Mouse (Mus musculus) heart, embryonic 13.5 days (tissue): Measurements from ENCODE around the gene Itm2b. TPM values are rescaled to one million over a fixed set of nuclear protein-coding genes. Genes with fewer than 3 reads are reported as not detected.

Experiments
- ATAC-seq: fragments of 200-750 bp; cut with Nextera tagmentation; 2 replicates; pipeline ENCODE4 v1.8.0; 2017; ENCODE audit warnings: moderate TSS enrichment; ENCODE audit not compliant: insufficient number of reproducible peaks, low FRiP score, low TSS enrichment; ENCODE audit errors: extremely low read depth
- H3K27ac ChIP-seq: fragments of 300-500 bp; sonication (generic); replicated peaks from 2 replicates; pipeline ENCODE4 v1.5.1; 2015; ENCODE audit warnings: moderate library complexity, mild to moderate bottlenecking, inconsistent platforms
- H3K27me3 ChIP-seq: fragments of 300-500 bp; sonication (generic); replicated peaks from 2 replicates; pipeline ENCODE4 v1.6.1; 2015; ENCODE audit warnings: mild to moderate bottlenecking, inconsistent platforms
- H3K36me3 ChIP-seq: fragments of 300-500 bp; sonication (generic); 2 replicates; pipeline ENCODE4 v1.6.1; 2015; ENCODE audit warnings: mild to moderate bottlenecking, inconsistent platforms
- H3K4me1 ChIP-seq: fragments of 300-500 bp; sonication (generic); 2 replicates; pipeline ENCODE4 v1.6.1; 2015; ENCODE audit warnings: inconsistent platforms
- H3K4me2 ChIP-seq: fragments of 300-500 bp; sonication (generic); 2 replicates; pipeline ENCODE4 v1.6.1; 2015; ENCODE audit warnings: inconsistent platforms, mild to moderate bottlenecking, moderate library complexity
- H3K4me3 ChIP-seq: fragments of 300-500 bp; sonication (generic); 2 replicates; pipeline ENCODE4 v1.5.1; 2015; ENCODE audit warnings: moderate library complexity, mild to moderate bottlenecking, inconsistent platforms
- H3K9ac ChIP-seq: fragments of 300-500 bp; sonication (generic); 2 replicates; pipeline ENCODE4 v1.6.1; 2015; ENCODE audit warnings: inconsistent platforms, mild to moderate bottlenecking, moderate library complexity
- H3K9me3 ChIP-seq: fragments of 300-500 bp; sonication (generic); 2 replicates; pipeline ENCODE4 v1.6.1; 2016; ENCODE audit warnings: inconsistent platforms
- WGBS: fragments of 180-500 bp; shearing (Covaris S2); methylation state at CpG from one replicate; pipeline ENCODE4 v1.1.7; 2015; ENCODE audit warnings: mixed read lengths; 5-methylcytosine and 5-hydroxymethylcytosine counted together
- polyA plus RNA-seq: library from polyadenylated mRNA; unstranded; fragments of >200 nt; fragmentation: Nextera tagmentation; extraction: Ambion mirVana; gene quantifications from 2 replicates; pipeline ENCODE4 v1.2.1, GENCODE M21; 2015

The Itm2b gene
- polyA plus RNA-seq, 1 experiment from 2014 or later, result 620 TPM

DNA sequence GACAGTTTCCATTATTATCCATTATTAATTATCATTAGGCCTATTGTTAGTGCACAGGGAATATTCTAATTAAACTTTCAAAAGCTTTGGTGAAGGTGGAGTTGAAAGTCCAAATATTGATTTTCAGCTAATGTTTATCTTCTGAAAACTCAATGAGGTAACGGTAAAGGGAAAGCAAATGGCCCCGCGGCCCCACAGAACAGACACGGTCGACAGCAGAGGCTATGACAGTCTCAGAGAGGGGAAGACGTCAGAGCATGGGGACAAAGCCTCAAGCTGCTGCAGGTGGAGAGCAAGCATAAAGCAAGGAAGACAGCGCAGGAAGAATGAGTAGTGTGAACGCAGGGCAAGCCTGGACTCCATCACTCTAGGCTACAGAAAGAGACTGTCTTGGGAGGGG is 9.2 kb downstream of the Itm2b start:
- Histone ChIP-seq H3K9me3 (no peaks in the 10 kb centered on the region), H3K27me3 (no peaks in the 10 kb centered on the region), H3K27ac (no peak overlapping the region), H3K4me2 (no peak overlapping the region), H3K9ac (no peak overlapping the region), H3K36me3 (peaks cover 61% of the 10 kb centered on the region), H3K4me1 (peaks cover 68% of the 10 kb centered on the region), H3K4me3 (no peak overlapping the region)
- no peak for ATAC-seq
- 74% methylated on average over 8 of the region's 8 CpGs for WGBS

DNA sequence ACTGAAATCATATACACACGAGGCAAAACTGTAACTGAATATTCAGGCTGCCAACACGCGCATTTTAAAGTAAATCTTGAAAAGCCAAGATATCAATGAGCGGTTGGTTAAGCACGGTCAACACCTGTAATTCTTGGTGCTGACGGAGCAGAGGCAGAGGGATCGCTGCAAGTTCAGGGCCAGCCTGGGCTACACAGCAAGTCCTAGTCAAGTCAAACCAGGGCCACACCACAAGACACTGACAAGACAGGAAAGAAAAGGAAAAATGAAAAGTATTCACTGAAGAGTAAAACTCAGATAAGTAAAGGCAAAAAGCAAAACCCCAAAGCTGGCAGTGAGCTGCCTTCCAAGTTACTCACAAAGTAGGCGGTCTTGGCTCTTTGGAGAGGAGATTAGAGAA is 9.6 kb downstream of the Itm2b start:
- H3K36me3 ChIP-seq, result peaks cover 61% of the 10 kb centered on the region
- H3K27ac ChIP-seq, result no peak overlapping the region
- peaks cover 68% of the 10 kb centered on the region for H3K4me1 ChIP-seq
- H3K4me2 ChIP-seq, result no peak overlapping the region
- no peaks in the 10 kb centered on the region for H3K27me3 ChIP-seq
- no peak overlapping the region for H3K9ac ChIP-seq
- 90% methylated on average over 8 of the region's 8 CpGs for WGBS
- no peak for ATAC-seq
- no peak overlapping the region for H3K4me3 ChIP-seq
- H3K9me3 ChIP-seq, result no peaks in the 10 kb centered on the region

DNA sequence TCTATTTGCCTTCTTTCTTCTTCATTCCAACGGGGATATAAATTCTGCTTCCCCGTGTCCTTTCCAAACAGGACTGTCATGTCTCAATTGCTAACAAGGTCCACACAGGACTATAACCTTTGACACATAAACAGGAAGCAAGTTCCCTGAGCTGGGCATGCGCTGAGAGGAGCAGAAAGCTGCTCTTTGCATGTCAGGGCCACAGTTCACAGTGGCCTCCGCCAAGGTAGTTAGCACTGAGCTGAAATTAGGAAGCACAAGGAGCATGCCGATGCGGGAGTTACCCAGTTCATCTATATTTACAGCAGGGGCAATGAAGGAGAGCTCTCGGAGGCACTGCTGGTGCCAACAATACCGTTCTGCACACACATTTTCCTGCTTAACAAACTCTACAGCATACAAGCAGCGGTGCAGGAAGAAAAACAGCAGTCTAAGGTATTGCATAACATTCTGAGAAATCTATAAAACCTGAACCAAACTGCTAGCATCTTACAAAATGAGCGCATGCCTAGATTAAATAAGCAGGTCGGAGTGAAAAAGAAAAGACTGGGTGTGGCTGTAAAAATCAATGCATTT is 10.7 kb downstream of the Itm2b start:
- Histone ChIP-seq H3K9ac (no peak overlapping the region), H3K27me3 (no peaks in the 10 kb centered on the region), H3K36me3 (peaks cover 64% of the 10 kb centered on the region), H3K4me1 (peaks cover 75% of the 10 kb centered on the region), H3K4me2 (no peak overlapping the region), H3K9me3 (no peaks in the 10 kb centered on the region), H3K4me3 (no peak overlapping the region), H3K27ac (no peak overlapping the region)
- ATAC-seq, result no peak
- WGBS, result 65% methylated on average over 11 of the region's 11 CpGs

DNA sequence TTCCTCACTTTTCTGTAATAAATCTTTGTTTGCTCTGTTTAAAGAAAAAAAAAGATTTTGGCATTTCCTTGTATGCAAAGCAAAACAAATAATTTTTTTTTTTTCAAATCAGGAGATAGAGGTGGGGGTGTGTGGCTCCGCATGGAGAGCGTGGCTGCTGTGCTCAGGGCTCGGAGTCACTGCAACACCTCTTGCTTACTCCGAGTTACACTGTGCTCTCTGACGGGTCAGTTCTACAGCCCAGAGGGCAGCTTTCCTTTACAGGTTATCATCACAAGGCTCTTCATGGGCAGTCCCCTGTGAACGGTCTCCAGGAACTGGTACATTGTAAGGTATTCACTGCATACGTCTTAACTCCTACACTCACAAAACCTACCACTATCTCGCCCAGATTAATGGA is 11.5 kb downstream of the Itm2b start:
- H3K27me3 ChIP-seq, result no peaks in the 10 kb centered on the region

DNA sequence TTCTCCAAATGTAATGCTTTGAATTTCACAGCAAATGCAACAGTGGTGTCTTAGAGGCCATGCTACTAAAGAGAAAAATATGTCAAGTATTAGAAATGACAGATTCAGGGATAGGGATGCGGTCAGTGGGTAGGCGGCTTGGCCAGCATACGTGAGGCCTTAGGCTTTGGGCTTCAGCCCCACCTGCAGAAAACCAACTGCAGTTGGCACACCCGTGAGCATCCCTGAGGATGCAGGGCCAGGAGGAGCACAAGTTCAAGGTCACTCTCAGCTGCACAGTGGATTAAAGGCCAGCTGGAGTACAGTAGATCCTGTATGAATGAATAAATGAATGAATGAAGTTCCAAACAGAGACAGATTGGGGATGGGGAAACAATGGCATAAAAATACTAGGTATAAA is 12.1 kb downstream of the Itm2b start:
- WGBS, result 87% methylated on average over 4 of the region's 4 CpGs
- Histone ChIP-seq H3K27me3 (no peaks in the 10 kb centered on the region), H3K4me3 (no peak overlapping the region), H3K9me3 (no peaks in the 10 kb centered on the region), H3K4me2 (no peak overlapping the region), H3K27ac (no peak overlapping the region), H3K9ac (no peak overlapping the region), H3K36me3 (peaks cover 63% of the 10 kb centered on the region), H3K4me1 (peaks cover 74% of the 10 kb centered on the region)
- ATAC-seq, result no peak

More for the DNA sequence above, 11.5 kb downstream of the Itm2b start:
- no peak for ATAC-seq
- WGBS, result 63% methylated on average over 8 of the region's 8 CpGs
- Histone ChIP-seq H3K4me3 (no peak overlapping the region), H3K36me3 (peaks cover 63% of the 10 kb centered on the region), H3K9me3 (no peaks in the 10 kb centered on the region), H3K4me1 (peaks cover 75% of the 10 kb centered on the region), H3K27ac (no peak overlapping the region), H3K4me2 (no peak overlapping the region), H3K9ac (no peak overlapping the region)

DNA sequence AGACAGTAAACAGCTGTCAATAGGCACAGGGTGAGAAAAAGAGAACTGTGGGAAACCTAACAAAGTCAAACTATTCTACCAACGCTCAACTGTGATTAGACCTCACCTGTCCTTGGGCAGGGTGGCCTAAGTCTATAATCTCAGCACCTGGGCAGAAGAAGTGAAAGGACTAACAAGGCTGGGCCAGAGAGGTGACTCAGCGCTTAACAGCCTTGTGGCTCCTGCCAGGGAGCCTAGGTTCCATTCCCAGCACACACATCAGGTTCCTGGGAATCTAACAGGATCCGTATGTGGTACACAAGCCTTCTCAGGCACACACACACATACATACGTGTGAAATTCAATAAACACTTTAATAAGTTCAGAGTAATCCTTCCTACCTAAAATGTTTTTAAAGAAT is 13.5 kb downstream of the Itm2b start:
- Histone ChIP-seq H3K4me3 (no peak overlapping the region), H3K4me2 (no peak overlapping the region), H3K4me1 (peaks cover 61% of the 10 kb centered on the region), H3K27ac (no peak overlapping the region), H3K9me3 (no peaks in the 10 kb centered on the region), H3K27me3 (no peaks in the 10 kb centered on the region), H3K36me3 (peaks cover 64% of the 10 kb centered on the region), H3K9ac (no peak overlapping the region)
- WGBS, result 77% methylated on average over 4 of the region's 4 CpGs
- no peak for ATAC-seq

DNA sequence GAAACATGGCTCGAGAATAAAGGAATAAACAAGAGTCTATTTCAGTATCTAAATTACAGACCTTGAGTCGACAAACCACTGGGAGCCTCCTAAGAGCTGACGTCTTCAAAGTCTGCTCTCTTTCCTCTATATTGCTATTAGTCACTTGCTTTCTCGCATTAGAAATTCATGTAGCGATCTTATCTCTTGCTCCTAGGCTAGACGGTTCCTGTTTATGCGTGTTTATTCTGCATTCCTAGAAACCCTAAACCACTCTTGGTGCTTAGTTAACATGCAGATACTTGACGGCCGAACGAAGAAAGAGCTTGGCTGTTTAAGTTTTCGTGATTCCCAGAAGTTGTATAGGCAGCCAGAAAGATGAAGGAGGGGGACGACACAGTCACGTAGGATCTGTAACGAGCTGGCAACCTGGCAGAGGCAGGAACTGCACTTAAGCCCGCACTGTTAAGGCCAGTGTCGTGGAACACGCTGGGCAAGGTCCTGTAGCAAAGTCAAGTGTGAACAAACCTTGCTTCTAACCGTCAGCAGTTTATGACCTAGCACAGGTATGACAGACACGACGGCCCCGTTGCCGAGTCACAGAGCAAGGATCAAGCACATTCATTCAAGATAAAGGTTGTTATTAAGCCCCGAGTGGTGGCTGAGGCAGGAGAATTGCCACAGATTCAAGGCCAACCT is 14.3 kb downstream of the Itm2b start:
- H3K36me3 ChIP-seq, result peaks cover 71% of the 10 kb centered on the region

DNA sequence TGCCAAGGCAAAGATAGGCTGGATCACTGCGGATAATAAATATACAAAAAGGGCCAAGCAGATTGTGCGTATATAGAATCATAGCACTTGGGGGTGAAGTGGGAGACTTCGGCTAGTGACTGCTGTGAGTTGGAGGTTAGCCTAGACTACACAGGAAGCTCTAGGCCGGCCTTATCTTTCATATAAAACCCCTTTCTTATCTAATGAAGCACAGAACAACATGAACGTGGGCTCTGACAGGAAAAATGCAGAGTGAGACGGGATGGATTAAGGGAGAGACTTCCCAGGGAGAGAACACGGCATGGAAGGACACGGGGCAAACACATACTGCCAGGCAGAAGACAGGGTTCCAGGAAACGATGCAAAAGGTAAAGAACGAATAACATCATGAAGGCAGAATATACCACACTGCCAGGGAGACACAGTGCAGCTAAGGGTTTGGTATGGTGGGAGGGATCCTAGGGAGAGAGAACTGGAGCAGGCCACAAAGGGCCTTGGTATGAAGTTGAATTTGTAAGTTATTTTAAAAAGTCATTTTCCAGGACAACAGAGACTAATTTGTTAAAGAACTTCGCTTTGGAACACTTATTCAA is 14.9 kb downstream of the Itm2b start:
- H3K9ac ChIP-seq, result no peak overlapping the region
- H3K27ac ChIP-seq, result no peak overlapping the region
- no peaks in the 10 kb centered on the region for H3K9me3 ChIP-seq
- peaks cover 50% of the 10 kb centered on the region for H3K4me1 ChIP-seq
- H3K36me3 ChIP-seq, result peaks cover 73% of the 10 kb centered on the region
- no peak for ATAC-seq
- H3K27me3 ChIP-seq, result no peaks in the 10 kb centered on the region
- WGBS, result 58% methylated on average over 11 of the region's 11 CpGs
- no peak overlapping the region for H3K4me3 ChIP-seq
- H3K4me2 ChIP-seq, result no peak overlapping the region

More for the DNA sequence above, 14.3 kb downstream of the Itm2b start:
- ATAC-seq, result no peak
- Histone ChIP-seq H3K27ac (no peak overlapping the region), H3K4me2 (no peak overlapping the region), H3K9me3 (no peaks in the 10 kb centered on the region), H3K4me1 (peaks cover 56% of the 10 kb centered on the region), H3K9ac (no peak overlapping the region), H3K4me3 (no peak overlapping the region), H3K27me3 (no peaks in the 10 kb centered on the region)
- WGBS, result 78% methylated on average over 23 of the region's 23 CpGs

DNA sequence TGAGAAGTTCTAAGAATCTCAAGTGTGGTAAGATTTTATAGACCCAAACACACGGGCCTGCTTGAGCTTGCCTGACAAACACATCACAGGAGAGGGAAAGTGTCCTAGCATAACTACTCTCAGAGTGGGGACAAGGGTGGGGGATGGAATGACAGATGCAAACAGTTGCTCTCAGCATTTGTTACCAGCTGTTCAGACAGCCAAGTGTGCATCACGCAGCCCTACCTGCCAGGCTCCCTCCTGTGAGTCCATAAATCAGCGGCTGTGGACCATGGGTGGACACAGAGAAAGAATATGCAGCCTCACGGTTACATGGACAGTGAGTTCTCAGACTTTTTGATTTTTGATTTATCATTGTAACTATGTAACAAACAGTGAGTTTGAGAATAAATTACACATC is 15.5 kb downstream of the Itm2b start:
- Histone ChIP-seq H3K36me3 (peaks cover 79% of the 10 kb centered on the region), H3K9me3 (no peaks in the 10 kb centered on the region), H3K4me2 (no peak overlapping the region), H3K27ac (no peak overlapping the region), H3K4me1 (peaks cover 45% of the 10 kb centered on the region), H3K4me3 (no peak overlapping the region), H3K9ac (no peak overlapping the region), H3K27me3 (no peaks in the 10 kb centered on the region)
- ATAC-seq, result no peak
- WGBS, result 75% methylated on average over 4 of the region's 4 CpGs

DNA sequence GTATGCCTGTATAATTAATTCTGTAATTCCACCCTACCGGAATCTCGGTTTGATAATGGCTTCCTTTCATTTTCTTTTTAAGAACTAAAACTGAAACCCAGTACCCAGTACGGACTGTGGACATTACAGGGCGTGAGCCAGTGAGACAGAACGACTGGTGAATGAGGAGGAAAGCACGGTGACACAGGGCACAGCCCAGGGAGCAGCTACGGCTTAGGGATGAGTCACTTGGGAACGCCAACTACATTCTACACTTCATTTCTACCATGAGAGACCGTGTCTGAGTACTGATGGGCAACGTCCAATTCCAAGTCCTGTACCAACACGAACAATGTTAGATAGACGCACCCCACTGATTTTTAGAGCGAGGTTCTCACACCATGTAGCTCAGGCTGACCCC is 16.1 kb downstream of the Itm2b start:
- no peak overlapping the region for H3K4me2 ChIP-seq
- no peaks in the 10 kb centered on the region for H3K27me3 ChIP-seq
- no peak overlapping the region for H3K4me3 ChIP-seq
- H3K9me3 ChIP-seq, result no peaks in the 10 kb centered on the region
- H3K27ac ChIP-seq, result no peak overlapping the region
- no peak overlapping the region for H3K9ac ChIP-seq
- H3K36me3 ChIP-seq, result peaks cover 82% of the 10 kb centered on the region
- H3K4me1 ChIP-seq, result peaks cover 38% of the 10 kb centered on the region
- WGBS, result 90% methylated on average over 13 of the region's 13 CpGs
- no peak for ATAC-seq

DNA sequence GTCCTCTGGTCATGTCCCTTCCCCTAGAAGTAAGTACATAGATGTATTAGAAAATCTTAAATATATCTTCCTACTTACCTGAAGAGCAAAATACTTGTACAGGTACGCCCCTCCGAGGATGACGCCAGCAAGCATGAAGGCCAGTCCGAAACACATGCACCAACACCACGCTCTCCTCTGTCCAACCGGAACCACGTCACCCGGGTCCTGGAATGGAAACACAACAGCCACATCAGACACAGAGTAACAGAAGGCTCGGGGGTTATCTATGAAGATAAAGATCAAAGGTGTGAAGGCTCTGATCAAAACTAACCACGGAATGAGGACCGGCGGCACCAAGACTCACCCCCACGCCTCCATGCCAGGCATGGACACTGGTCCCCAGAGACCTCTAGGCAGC is 16.9 kb downstream of the Itm2b start:
- H3K27me3 ChIP-seq, result no peaks in the 10 kb centered on the region
- peaks cover 34% of the 10 kb centered on the region for H3K4me1 ChIP-seq
- no peak overlapping the region for H3K27ac ChIP-seq
- H3K36me3 ChIP-seq, result peaks cover 85% of the 10 kb centered on the region
- no peak overlapping the region for H3K9ac ChIP-seq
- H3K4me3 ChIP-seq, result no peak overlapping the region
- ATAC-seq, result no peak
- WGBS, result 87% methylated on average over 13 of the region's 13 CpGs
- H3K9me3 ChIP-seq, result no peaks in the 10 kb centered on the region
- no peak overlapping the region for H3K4me2 ChIP-seq

DNA sequence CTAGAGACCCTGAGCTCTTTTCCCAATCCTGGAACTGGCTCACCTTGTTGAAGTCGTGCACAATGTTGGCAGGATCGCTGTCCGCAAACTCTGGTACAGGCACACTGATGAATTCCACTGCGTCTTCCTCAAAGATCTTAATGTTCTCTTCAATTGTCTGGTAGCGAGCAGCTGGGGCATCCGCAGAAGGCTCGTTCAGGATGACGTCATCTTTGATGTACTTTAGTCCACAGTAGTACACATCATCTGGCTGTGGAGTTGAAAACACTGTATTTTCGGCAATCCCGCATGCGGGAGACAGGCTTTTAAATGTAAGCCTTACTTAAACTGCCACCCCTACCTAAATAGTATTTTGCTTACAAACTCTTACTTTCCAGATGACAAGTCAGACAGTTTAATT is 18.8 kb downstream of the Itm2b start:
- Histone ChIP-seq H3K9me3 (no peaks in the 10 kb centered on the region), H3K4me1 (peaks cover 18% of the 10 kb centered on the region), H3K27ac (no peak overlapping the region), H3K36me3 (peaks cover 97% of the 10 kb centered on the region), H3K9ac (no peak overlapping the region), H3K4me2 (no peak overlapping the region), H3K4me3 (no peak overlapping the region), H3K27me3 (no peaks in the 10 kb centered on the region)
- no peak for ATAC-seq
- 85% methylated on average over 11 of the region's 11 CpGs for WGBS
